Mouse (Mus musculus): ENCODE data around the gene 0610010K14Rik.

0610010K14Rik gene

DNA sequence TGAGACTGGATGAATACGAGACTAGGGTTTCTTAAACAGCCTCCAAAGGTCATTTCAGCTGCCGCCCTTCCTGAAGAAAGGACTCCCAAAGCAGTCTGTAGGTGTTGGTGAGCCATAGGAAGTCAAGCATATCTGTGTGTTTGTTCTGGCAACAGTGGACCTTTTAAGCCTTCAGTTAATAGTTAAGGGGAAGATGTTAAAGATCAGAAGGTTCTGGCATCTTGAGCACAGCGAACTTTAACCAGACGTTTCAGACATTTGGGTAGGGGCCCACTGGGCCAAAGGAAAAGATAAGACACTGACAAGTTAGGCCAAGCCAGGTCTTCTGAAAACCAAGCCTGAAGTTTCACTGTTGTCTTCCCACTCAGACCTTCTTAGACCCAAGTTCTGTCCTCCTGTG lies 19.7 kb downstream of the 0610010K14Rik start:
- no peak for DNase-seq (ENCODE audit: extremely low spot score, low read depth, low spot score)

DNA sequence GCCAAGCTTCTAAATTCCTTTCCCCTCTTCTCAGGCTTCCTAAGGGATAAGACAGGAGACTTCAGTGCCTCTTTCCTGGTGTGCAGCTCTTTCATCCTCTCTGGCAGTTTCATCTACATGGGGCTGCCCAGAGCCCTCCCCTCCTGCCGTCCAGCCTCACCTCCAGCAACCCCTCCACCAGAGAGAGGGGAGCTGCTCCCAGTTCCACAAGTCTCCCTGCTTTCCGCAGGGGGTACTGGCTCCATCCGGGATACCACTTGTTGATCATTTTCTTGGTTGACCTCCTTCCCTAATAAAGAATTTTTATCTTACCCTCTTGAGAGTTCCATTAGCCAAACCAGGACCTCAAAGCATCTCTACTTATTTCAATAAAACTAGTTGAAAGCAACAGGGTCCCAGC lies 21.6 kb downstream of the 0610010K14Rik start:
- no peak for DNase-seq (ENCODE audit: extremely low spot score, low read depth, low spot score)

DNA sequence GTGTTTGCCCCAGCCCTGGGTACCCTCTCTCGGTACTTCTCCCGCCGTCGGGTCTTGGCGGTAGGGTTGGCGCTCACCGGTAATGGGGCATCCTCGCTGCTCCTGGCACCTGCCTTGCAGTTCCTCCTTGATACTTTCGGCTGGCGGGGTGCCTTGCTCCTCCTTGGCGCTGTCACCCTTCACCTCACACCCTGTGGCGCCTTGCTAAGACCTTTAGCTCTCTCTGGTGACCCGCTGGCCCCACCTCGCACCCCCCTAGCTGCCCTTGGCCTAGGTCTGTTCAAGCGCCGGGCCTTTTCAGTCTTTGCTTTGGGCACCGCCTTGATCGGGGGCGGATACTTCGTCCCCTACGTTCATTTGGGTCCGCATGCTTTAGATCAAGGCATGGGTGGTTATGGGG lies 22.4 kb downstream of the 0610010K14Rik start:
- DNase-seq (ENCODE audit: extremely low spot score, low read depth, low spot score) = no peak

- no peak for DNase-seq (ENCODE audit: extremely low spot score, low read depth, low spot score)
Measured at GRCm38 (mm10) chr11:70214856-70215209, 22.9 kb downstream of the 0610010K14Rik start.

- no peak for DNase-seq (ENCODE audit: extremely low spot score, low read depth, low spot score)
Measured at GRCm38 (mm10) chr11:70214191-70214855, 23.4 kb downstream of the 0610010K14Rik start.

DNA sequence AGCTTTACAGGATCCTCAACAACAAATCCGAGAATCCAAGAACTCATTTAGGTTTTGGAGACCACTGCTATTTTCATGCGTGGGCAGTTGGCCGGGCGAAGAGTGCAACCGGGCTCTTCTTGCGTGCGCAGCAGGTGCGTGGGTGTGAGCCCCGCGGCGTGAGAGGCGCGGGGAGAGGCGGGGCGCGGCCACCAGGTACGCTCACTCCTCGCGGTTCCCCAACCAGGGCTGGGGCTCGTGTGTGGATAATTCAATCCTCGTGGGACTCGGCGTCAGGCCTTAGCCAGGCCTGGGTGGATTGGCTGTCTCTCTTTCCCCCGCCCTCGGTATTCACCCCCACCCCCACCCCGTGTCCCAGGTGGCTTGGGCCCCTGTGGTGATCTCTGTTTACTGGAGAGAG lies 24.0 kb downstream of the 0610010K14Rik start:
- DNase-seq (ENCODE audit: extremely low spot score, low read depth, low spot score) = no peak

DNA sequence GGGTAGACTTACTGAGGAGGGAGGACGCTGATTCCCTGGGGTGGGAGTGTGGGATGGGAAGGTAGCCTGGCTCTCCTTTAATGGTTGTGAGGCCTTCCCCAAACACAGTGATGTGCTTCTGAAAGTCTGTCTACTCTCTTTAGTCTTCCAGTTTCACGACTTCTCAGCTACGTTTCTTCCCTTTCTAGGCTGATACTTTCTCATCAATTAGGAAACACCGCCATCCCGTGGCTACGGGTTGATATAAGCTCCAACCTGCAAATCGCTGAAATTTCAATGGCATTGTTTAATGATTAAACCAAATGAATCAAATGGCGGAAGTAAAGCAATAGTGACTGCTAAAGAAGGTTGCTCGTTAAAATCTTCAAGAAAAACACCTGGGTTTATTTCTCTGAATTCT lies 24.8 kb downstream of the 0610010K14Rik start:
- no peak for DNase-seq (ENCODE audit: extremely low spot score, low read depth, low spot score)

DNA sequence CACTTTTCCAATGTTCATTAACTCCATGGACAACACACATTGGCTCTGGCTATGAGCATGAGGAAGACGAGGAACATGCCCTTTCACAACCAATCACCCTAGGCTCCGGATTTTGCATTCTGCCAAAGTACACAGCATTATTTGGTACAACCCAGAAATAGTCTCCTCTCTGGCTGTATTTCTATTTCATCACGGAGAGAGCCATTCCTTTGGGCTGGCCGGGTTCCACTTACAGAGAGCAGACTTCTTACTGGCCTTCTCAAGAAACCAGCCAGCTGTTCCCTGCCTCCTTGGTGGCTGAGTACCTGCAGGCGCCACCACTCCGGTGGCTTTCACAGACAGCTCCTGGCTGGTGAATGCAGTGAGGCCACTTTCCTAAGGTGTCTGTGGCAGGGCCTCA lies 25.3 kb downstream of the 0610010K14Rik start, which contains the start of gene Slc16a11:
TSS of gene Slc16a11 (plus strand) at position 330 of the 400 bp plus-strand sequence.
- DNase-seq (ENCODE audit: extremely low spot score, low read depth, low spot score) = no peak

- DNase-seq (ENCODE audit: extremely low spot score, low read depth, low spot score) = no peak
Measured at GRCm38 (mm10) chr11:70211972-70212371, 25.7 kb downstream of the 0610010K14Rik start.

DNA sequence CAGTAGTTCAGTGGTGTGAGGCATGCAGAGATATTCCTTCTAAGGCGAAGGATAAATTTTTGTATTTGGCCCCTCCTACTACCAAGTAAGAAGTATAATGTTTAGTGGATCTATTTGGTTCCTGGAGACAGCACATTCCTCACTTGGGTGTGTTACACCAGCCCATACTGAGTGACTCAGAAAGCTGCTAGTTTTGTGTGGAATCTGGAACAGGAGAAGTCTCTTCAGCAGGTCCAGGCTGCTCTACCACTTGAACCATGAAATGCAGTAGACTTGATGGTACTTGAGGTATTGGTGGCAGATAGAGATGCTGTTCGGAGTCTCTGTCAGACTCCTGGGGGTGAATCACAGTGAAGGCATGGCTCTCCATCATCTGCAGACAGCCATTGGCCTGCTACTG lies 27.0 kb downstream of the 0610010K14Rik start:
- no peak for DNase-seq (ENCODE audit: extremely low spot score, low read depth, low spot score)

DNA sequence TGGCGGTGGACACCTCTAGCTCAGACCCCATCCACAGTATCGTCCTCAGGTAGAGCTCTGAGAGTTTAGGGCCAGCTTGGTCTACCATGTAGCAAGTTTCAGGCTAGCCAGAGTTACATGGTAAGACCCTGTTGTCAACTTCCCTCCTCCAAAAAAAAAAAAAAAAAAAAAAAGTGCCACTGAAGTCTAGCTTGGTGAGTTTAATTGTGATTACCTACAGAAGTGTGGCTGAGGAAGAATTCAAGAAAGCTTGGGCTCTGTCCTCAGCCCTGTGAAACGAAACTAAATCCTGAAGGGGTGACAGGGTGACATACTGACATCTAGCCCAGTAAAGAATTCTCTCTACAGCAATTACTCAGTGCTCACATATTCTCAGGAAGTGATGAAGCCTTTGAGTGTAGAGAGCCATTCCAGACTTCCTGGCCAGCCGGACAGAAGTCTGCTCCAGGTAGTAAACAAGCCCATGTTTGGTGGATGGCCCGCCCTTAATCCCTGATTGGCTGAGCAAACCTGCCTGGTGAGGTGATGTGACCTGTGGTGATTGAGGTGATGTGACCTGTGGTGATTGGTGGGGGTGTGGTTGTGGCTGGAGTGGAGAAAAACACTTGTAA lies 28.8 kb downstream of the 0610010K14Rik start:
- no peak for DNase-seq (ENCODE audit: extremely low spot score, low read depth, low spot score)

DNA sequence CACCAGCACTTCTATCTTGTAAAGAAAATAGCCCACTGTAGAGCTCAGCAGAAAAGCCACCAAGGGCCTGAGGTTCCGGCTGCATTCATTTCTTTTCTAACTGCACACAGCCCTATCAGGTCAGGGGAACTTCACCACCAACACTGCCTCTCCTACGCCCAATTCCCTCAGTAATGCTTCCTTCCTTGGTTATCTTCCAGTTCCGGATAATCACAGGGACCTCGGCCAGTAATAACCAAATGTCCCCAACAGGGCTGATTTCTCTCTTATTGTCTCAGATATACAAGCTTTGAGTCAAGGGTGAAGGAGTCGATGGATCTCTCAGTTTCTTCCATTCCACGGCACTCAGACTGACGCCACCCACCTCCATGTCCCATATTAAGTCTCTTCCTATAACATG lies 30.4 kb downstream of the 0610010K14Rik start:
- DNase-seq (ENCODE audit: extremely low spot score, low read depth, low spot score) = no peak

GRCm38 (mm10) chr11:70206801-70207200 lies 30.9 kb downstream of the 0610010K14Rik start:
- DNase-seq (ENCODE audit: extremely low spot score, low read depth, low spot score) = no peak

DNA sequence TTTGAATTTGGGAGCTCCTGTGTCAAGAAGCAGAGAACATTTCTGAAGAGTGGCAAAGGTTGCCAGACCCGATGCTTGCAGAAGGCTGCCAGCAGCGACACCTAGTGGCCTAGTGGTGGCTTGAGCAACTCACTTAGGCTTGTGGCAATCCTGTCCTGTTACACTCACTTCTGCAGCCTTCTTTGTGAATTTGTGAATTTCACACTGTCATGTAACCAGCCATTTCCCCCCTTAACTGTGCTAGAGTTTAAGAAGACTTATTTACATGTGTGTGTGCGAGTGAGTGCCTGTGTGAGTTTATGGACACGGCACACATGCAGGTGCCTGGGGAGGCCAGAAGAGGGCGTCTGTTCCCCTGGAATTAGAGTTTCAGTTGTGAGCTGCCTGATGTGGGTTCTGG lies 36.0 kb downstream of the 0610010K14Rik start:
- DNase-seq (ENCODE audit: extremely low spot score, low read depth, low spot score) = peak; percentile 68

GRCm38 (mm10) chr11:70200036-70200608 lies 37.6 kb downstream of the 0610010K14Rik start:
- no peak for DNase-seq (ENCODE audit: extremely low spot score, low read depth, low spot score)

GRCm38 (mm10) chr11:70199107-70199506 lies 38.6 kb downstream of the 0610010K14Rik start:
- DNase-seq (ENCODE audit: extremely low spot score, low read depth, low spot score) = no peak

DNA sequence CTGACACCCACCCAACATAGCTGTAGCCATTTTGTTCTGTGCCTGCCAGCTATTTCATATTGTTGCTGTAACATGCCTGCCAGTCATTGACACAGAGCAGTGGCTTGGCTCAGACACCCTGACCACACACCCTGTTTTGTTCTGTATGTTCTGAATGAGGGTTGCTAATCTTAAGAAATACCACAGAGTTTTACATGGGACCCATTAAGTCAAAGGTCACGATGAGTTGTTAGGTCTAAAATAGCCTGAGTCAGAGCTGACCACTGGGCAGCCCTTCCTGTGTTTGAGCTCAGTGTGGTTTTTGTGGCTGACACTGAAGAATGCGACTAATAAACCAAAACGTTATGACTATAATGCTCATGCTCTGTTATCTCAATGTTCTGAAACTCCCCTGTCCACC lies 39.4 kb downstream of the 0610010K14Rik start:
- DNase-seq (ENCODE audit: extremely low spot score, low read depth, low spot score) = no peak

- DNase-seq (ENCODE audit: extremely low spot score, low read depth, low spot score) = no peak
Measured at GRCm38 (mm10) chr11:70193354-70194285, 44.1 kb downstream of the 0610010K14Rik start.

DNA sequence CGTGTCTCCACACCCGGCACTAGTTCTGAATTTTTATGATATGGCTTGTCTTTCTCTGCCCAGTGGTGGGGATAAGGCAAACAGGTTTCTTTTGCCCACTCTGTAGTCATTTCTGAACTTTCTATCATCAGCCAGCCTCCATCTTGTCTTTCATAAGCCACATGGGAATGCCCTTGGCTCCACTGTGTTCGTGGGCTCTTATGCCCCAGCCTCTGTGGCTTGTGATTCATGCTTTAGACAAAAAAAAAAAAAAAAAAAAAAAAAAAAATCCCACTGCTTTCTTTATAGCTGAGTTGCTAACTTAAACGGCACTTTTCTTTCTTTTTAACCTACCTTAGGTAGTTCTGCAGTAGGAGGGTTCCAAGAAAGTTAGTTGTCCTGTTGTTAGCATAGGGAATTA lies 45.6 kb downstream of the 0610010K14Rik start:
- no peak for DNase-seq (ENCODE audit: extremely low spot score, low read depth, low spot score)

DNA sequence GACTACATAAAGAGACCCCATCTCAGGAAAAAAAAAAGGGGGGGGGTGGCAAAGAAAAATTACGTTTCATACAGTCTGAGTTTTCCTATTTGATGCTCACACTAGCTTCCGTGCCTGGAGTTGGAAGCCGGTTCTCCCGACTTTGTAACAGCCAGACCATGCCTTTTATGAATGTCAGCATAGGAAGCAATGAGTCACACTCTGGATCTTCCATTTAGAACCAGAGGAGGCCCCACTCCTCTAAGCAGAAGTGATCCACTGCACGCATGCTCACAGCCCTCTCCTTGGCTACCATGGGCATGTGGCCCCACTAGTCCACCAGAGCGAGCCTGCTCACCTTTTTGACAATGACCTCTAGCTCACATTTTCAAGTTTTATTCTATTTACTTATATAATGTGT lies 46.5 kb downstream of the 0610010K14Rik start:
- DNase-seq (ENCODE audit: extremely low spot score, low read depth, low spot score) = no peak

DNA sequence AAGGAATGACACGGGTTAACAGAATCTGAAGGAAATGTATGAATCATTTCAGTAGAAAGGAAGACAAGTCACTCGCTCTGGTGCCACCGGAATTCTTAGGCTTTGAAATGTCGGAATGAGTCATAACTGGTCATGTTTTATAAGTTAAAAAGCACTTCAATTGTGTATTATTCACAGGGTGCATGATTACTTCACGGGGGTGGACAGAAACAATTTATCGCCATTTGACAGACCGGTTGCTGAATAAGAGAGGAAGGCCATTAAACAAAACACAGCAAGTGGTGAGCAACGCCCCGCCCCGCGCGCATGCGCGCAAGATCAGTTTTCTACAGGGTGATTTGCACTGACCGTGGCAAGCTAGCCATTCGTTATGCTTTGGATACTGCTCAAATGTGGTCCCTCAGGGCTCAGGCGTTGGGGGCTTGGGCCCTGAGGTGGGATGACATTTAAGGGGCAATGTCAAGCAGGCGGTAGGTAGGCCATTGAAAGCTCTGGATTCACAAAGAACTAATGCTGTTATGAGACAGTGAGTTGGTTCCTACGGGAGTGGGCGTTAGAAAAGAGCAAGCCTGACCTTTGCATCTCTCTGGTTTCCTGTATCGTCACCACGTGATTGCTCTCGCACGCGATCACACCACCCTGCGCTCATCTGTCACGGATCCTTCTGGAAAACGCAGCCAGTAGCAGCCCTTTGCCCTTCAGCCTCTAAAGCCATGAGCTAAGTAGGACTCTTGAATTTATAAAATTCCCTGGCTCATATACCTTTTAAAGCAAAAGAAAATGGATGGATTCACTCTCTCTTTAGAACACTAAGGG lies 48.2 kb downstream of the 0610010K14Rik start:
- DNase-seq (ENCODE audit: extremely low spot score, low read depth, low spot score) = no peak

All from hindlimb bud, embryonic 11.5 days (tissue).